Mouse (Mus musculus): ENCODE data around the gene 1700024B05Rik. TPM values are rescaled to one million over a fixed set of nuclear protein-coding genes. Genes with fewer than 3 reads are reported as not detected.

The 1700024B05Rik gene
- polyA plus RNA-seq, 2 experiments: not detected

Other genes starting within 250 kb of the 1700024B05Rik start
- not detected in 2 replicates for gene Gm8068, start 242.1 kb upstream of the 1700024B05Rik start, polyA plus RNA-seq (2012; rRNA removed)
- not detected in 2 replicates for gene Gm8068, start 242.1 kb upstream of the 1700024B05Rik start, polyA plus RNA-seq (2014; fragmentation: Nextera tagmentation; extraction: Ambion mirVana)
- gene Gm7929, start 193.4 kb upstream of the 1700024B05Rik start, polyA plus RNA-seq (2012; rRNA removed): not detected in 2 replicates
- gene Gm7929, start 193.4 kb upstream of the 1700024B05Rik start, polyA plus RNA-seq (2014; fragmentation: Nextera tagmentation; extraction: Ambion mirVana): not detected in 2 replicates
- gene Gm47189, start 171.6 kb upstream of the 1700024B05Rik start, polyA plus RNA-seq (2012; rRNA removed): not detected in 2 replicates
- gene Gm47189, start 171.6 kb upstream of the 1700024B05Rik start, polyA plus RNA-seq (2014; fragmentation: Nextera tagmentation; extraction: Ambion mirVana): not detected in 2 replicates
- gene Gm7980, start 36.7 kb upstream of the 1700024B05Rik start, polyA plus RNA-seq (2012; rRNA removed): not detected in 2 replicates
- gene Gm7980, start 36.7 kb upstream of the 1700024B05Rik start, polyA plus RNA-seq (2014; fragmentation: Nextera tagmentation; extraction: Ambion mirVana): not detected in 2 replicates
- not detected in 2 replicates for gene 1700049E17Rik1, start 19.0 kb upstream of the 1700024B05Rik start, polyA plus RNA-seq (2012; rRNA removed)
- gene 1700049E17Rik1, start 19.0 kb upstream of the 1700024B05Rik start, polyA plus RNA-seq (2014; fragmentation: Nextera tagmentation; extraction: Ambion mirVana): not detected in 2 replicates
- not detected in 2 replicates for gene Gm6401, start 23.9 kb downstream of the 1700024B05Rik start, polyA plus RNA-seq (2012; rRNA removed)
- not detected in 2 replicates for gene Gm6401, start 23.9 kb downstream of the 1700024B05Rik start, polyA plus RNA-seq (2014; fragmentation: Nextera tagmentation; extraction: Ambion mirVana)
- gene Gm3543, start 39.3 kb downstream of the 1700024B05Rik start, polyA plus RNA-seq (2012; rRNA removed): not detected in 2 replicates
- not detected in 2 replicates for gene Gm3543, start 39.3 kb downstream of the 1700024B05Rik start, polyA plus RNA-seq (2014; fragmentation: Nextera tagmentation; extraction: Ambion mirVana)
- not detected in 2 replicates for gene Gm7951, start 173.4 kb downstream of the 1700024B05Rik start, polyA plus RNA-seq (2012; rRNA removed)
- gene Gm7951, start 173.4 kb downstream of the 1700024B05Rik start, polyA plus RNA-seq (2014; fragmentation: Nextera tagmentation; extraction: Ambion mirVana): not detected in 2 replicates
- gene Gm17027, start 218.6 kb downstream of the 1700024B05Rik start, polyA plus RNA-seq (2012; rRNA removed): not detected in 2 replicates
- gene Gm17027, start 218.6 kb downstream of the 1700024B05Rik start, polyA plus RNA-seq (2014; fragmentation: Nextera tagmentation; extraction: Ambion mirVana): not detected in 2 replicates
- gene Gm3573, start 246.8 kb downstream of the 1700024B05Rik start, polyA plus RNA-seq (2012; rRNA removed): not detected in 2 replicates
- not detected in 2 replicates for gene Gm3573, start 246.8 kb downstream of the 1700024B05Rik start, polyA plus RNA-seq (2014; fragmentation: Nextera tagmentation; extraction: Ambion mirVana)

All from limb, embryonic 14.5 days (tissue).